Mouse (Mus musculus): ENCODE data around the gene Kdm6a.

- TF ChIP-seq POLR2A (IDR thresholded peaks at IDR 0.05; ENCODE audit: insufficient read depth, low read depth, low read length) (no peak), CTCF (IDR thresholded peaks at IDR 0.05; ENCODE audit: insufficient read depth, low read depth, low read length) (no peak)
Observed at GRCm38 (mm10) chrX:18162861-18163731, 721 bp downstream of the Kdm6a start.

Measured in olfactory bulb, adult 2 months (tissue).